Mouse (Mus musculus) cerebellum, adult 9-11 months (tissue): ENCODE measurements around the gene Dna2.

Experiments used
- DNase-seq: peaks from one replicate; pipeline ENCODE4 v3.0.0; 2022

Gene Dna2

GRCm38 (mm10) chr10:62984072-62984471 is 37.2 kb downstream of the Dna2 start:
- no peak for DNase-seq

GRCm38 (mm10) chr10:62984495-62984894 is 37.7 kb downstream of the Dna2 start:
- peak; percentile 36 for DNase-seq

- no peak for DNase-seq
Measured at GRCm38 (mm10) chr10:62987341-62987740, 40.5 kb downstream of the Dna2 start.

- DNase-seq = no peak
Measured at GRCm38 (mm10) chr10:62990636-62991035, 43.8 kb downstream of the Dna2 start.

- no peak for DNase-seq
Measured at GRCm38 (mm10) chr10:62993991-62994390, 47.2 kb downstream of the Dna2 start.

- DNase-seq = no peak
Measured at GRCm38 (mm10) chr10:63000584-63000983, 53.8 kb downstream of the Dna2 start.

- DNase-seq = no peak
Measured at GRCm38 (mm10) chr10:63003252-63003651, 56.4 kb downstream of the Dna2 start.

- no peak for DNase-seq
Measured at GRCm38 (mm10) chr10:63004556-63004955, 57.7 kb downstream of the Dna2 start.

- DNase-seq = no peak
Measured at GRCm38 (mm10) chr10:63008193-63008592, 61.4 kb downstream of the Dna2 start.

GRCm38 (mm10) chr10:63010268-63010667 is 63.4 kb downstream of the Dna2 start:
- no peak for DNase-seq

- DNase-seq = no peak
Measured at GRCm38 (mm10) chr10:63011556-63011955, 64.7 kb downstream of the Dna2 start.

GRCm38 (mm10) chr10:63013476-63013875 is 66.7 kb downstream of the Dna2 start:
- DNase-seq = no peak

GRCm38 (mm10) chr10:63014168-63014567 is 67.3 kb downstream of the Dna2 start:
- DNase-seq = no peak

GRCm38 (mm10) chr10:63019304-63019703 is 72.5 kb downstream of the Dna2 start:
- DNase-seq = no peak

- no peak for DNase-seq
Measured at GRCm38 (mm10) chr10:63021702-63022101, 74.9 kb downstream of the Dna2 start.

- no peak for DNase-seq
Measured at GRCm38 (mm10) chr10:63022541-63023120, 75.8 kb downstream of the Dna2 start.

- peak; percentile 81 for DNase-seq
Measured at GRCm38 (mm10) chr10:63023121-63023748, 76.4 kb downstream of the Dna2 start.
